Mouse (Mus musculus): ENCODE data around the gene Ddx50.

Ddx50 gene

DNA sequence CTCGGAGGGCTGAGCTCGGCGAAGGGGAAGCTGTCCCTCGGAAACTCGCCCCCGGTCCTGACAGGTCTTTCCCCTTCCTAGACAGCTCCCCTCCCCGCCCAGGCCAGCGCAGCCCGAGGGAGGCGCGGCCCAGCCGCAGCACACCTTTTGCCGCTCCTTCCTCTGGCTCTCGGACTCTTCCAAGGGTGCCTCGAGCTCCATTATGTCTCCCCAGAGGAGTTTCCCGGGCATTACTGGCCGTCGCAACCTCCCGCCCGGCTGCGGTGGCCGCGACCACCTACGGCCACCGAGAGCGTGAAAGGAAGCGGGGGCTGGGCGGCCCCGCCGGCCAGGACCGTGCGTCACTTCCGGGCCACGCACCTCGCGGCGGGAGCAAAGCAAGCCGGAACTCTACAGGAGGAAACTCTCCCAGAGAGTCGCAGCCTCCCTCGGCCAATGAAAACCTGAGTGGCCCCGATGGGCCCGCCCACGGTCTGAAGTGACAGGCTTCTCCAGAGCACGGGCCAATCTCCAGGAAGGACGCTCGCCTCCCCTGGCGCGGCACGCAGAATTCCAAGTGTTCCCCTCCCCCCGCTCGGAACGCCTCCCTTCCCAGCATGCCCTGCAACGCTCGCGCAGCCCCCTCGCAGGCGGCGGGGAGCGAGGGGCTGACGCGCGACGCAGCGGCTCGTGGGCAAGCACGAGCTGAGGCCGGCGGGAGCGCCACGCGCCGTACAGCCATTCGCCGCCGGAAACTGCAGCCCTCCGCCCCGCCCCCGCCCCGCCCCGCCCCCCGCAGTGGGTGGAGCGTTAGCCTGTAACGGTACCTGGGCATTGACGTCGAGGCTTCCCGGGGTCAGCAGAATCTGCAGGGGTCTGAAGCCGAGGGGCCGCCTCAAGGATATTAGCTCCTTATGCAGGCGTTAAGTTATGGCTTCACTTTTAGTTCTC lies at the start of gene Ddx50:
Ddx50 (minus strand) TSS at position 338 of the 930 bp plus-strand sequence.
- in situ Hi-C loops (cut with MboI), result no loop called here

DNA sequence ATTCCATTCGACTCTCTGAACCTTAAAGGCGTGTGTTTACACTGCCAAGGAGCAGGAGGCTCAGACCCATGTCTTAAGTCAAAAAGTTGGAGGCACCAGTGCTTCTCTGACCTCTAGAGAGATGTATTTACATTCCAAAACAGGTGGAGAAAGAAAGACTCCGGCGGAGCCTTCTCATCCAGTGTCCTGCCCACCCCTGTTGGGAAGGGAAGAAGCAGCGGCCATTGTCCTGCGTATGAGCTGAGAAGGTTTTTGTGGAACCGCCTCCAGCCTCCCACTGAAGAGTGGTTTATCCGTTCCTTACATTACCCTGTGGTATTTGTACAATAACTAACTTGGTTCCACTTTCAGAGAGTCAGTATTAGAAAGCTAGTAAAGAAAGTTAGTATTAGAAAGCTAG lies 41.8 kb upstream of the Ddx50 start:
- in situ Hi-C loops (cut with MboI), result no loop called here

DNA sequence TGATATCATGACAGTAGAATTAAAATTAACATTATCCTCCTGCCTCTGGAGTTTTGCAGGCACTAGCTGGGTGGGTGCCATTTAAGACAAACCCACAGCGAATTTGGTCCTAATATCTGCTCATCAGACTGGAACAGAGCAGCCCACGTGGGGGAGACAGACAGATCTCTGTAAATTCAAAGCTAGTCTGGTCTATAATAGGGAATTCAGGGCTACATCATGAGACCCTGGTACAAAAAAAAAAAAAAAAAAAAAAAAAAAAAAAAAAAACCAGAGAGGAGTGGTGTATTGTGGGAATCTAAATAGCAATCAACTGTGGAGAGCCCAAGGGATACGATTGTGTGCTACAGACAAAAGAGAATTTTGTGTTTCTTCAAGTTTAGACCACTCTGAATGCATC lies 41.2 kb upstream of the Ddx50 start:
- in situ Hi-C loops (cut with MboI), result no loop called here

DNA sequence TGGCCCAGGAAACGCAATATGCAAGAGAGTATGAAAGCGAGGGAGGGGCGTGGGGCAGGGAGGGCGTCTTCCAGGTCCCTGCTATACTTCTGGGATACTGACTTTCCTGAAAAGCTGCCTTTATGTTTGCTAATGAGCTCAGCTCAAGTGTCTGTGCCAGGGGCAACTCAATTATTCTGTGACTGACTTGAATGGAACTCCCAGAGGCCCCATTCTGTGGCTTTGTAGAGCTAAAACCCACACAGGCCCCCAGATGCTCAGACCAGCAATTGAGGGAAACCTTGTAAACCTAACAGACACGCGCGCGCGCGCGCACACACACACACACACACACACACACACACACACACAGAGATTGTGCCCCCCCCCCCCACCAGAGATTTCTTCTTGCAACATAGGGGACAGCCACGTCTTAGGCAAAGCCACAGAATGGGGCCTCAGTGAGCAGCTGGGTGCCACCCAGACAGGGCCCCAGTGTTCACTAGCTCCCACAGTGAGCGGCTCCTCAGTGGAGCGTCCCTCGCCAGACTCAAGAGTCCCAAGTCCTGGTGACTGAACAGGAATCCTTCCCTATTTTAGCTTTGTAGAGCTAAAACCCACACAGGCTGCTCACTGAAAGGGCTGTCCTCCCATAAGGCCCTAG lies 36.1 kb upstream of the Ddx50 start:
- in situ Hi-C loops (cut with MboI), result no loop called here

DNA sequence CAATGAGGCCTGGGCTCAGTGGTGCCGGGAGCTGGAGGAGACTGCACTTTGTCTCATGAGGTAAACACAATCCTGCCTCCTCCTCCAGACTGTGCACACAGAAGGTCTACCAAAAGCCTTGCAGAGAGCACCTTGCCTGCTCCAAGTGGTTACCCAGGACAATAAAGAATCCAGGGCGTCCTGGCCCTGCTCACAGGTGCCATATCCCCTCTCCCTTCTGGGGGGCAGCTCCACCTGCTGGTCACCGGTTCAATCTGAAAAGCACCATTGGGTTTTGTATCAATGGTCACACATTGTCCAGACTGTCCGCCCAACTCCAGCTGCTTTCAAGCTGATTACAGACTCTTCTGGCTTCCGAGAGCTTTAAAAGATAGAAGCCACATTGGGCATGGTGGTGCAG lies 32.0 kb upstream of the Ddx50 start:
- in situ Hi-C loops (cut with MboI), result no loop called here

DNA sequence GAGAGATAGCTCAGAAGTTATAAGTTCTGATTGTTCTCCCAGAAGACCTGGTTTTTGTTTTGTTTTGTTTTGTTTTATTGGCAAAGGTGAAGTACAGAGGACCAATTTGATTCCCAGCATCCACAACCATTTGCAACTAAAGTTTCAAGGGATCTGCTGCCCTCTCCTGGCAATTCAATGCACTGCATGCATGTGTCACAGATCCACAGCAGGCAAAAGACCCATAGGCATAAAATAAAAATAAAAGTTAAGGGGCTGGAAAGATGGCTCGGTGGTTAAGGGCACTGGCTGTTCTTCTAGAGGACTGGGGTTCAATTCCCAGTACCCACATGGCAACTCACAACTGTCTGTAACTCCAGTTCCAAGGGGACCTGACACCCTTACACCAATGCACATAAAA lies 28.8 kb upstream of the Ddx50 start:
- in situ Hi-C loops (cut with MboI), result no loop called here

DNA sequence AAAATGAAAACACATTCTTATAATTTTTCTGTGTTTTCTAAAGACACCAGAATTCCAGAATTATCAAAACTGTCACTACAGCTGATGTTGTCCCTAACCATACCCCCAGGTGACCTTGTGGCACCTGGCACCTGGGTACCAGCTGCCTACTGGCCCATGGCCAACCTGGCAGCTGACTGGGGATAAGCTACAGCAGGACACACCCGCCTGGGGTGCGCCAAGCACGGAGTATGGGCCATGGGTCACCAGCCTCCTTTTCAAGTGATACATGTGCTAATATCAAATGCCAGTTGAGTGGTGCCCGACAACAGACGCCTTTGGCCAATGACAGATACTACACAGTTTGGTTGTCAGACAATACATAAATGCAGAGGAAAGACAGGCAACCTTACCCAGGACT lies 26.3 kb upstream of the Ddx50 start:
- in situ Hi-C loops (cut with MboI), result no loop called here

DNA sequence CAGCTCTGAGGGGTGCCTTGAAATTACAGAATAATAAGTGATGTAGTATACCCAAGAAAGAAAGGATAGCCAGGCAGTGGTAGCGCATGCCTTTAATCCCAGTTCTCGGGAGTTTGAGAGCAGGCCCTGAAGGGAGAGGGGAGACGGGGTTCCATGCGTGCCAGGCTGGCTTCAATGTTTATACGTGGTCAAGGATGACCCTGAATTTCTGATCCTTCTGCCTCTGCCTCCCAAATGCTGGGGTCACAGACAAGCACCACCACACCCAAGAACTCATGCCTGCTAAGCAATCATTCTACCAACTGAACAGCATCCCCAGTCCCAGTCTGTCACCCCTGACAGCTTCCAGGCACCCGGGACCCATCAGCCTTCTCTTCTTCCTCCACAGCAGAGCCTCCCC lies 25.2 kb upstream of the Ddx50 start:
- in situ Hi-C loops (cut with MboI), result no loop called here

DNA sequence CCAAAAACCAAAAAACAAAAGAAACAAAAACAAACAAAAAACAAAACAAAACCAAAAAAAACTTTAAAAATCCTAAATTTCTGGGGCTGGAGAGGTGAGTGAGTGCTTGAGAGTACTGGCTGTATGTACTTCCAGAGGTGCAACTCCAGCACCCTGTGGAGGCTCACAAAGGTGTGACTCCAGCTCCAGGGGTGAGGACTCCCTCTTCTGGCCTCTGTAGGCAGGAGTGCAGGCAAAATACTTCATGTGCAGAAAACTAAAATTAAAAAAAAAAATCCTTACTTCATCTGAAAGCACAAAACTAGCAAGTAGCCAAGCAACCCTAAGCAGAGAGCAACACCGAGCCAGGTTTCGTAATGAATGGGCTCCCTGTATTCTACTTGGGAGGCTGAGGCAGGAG lies 21.3 kb upstream of the Ddx50 start:
- in situ Hi-C loops (cut with MboI), result no loop called here

DNA sequence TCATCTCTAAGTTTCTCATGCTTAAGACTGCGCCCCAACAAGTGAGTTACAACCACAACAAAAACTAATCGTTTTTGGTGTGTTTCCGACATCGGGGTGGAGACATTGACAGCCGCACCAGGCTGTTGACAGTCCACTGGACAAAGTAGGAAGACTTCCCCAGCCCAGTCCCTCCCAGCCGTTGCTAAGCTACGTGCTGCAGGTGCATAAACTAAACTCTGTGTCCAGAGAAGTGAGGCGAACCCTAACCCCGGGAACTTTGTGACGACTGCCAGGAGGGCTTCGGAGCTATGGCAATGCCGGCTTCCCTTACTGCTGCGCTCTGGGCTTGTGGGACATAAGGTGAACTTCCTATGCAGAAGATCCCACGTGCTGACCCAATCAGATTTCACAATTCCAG lies 18.2 kb upstream of the Ddx50 start:
- in situ Hi-C loops (cut with MboI), result no loop called here

DNA sequence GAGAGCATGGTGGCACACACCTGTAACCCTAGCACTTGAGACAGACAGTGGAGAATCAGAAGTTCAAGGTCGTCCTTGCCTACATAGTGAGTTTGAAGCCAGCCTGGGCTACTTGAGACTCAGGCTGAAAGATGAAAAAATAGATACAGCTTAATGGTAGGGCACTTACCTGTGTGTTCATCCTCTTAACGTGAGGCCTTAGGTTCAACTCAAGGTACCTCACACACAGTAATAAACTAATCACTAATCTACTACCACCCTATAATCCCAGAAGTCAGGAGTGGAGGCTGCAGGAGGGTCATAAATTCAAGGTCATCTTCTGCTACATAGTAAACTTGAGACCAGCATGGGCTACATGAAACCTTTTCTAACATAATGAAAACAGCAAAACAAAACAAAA lies 17.4 kb upstream of the Ddx50 start:
- in situ Hi-C loops (cut with MboI), result no loop called here

DNA sequence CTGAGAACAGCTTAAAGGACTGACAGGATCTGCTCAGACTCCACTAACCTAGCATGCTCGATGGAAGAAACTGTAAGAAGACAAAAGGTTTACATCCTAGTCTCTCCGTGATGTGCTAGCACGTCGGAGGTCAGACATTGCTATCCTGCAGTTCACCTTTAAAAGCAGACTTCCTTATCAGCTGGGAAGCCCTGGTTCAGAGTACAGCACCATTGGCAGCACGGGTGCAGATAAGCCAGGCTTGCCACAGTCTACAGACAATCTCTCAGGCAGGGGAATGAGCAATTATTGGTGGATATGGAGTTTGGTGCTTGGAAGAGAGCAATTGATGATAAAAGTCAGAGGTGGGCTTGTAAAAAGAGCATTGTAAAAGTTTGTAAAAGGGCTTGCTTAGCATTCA lies 17.0 kb upstream of the Ddx50 start:
- in situ Hi-C loops (cut with MboI), result no loop called here

DNA sequence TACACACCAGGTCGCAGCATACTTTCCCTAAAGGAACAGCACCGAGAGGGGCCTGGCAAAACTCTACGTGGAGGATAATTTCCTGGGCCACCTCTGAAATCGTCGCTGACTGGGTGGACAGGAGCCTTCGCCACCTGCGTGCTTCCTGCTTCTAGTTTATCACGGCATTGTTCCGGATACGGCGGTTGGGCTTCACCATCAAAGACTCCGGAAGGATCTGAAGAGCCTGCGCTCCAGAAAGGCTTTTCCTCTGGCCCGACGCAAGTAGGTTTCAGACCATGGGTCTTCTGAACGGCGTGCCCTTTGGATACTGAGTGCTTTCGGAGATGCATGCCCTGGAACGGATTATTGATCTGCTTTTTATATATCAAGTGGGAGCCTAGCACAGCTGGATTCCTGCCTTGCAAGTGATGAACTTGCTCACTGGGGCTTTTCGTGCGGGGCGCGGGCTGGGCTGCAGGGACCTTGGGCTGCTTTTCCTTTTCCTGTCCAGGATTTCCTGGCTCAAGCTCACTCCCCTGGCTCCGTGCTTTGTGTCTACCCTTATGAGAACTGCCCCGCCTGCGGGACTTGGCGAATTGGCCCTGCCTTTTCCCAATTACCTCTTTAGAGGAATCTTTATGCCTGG lies 14.1 kb upstream of the Ddx50 start:
- in situ Hi-C loops (cut with MboI), result no loop called here

DNA sequence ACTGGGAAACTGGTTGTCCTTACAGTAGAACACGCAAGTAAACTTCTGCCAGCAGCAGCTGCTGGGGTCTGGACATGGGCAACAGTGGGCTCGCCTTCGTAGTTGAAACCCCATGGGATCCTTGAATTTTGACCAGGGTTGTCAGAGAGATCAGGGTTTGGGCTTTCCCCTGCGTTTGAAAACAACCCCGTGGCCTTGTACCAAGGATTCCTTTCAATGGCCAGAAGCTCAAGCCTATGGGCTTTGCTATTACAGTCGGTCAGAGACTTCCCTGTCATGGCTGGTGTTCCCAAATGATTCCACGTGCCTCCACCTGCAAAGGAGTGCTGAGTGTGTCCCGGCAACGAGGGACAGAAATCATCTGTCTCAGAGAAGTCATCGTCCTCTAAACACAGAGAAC lies 13.2 kb upstream of the Ddx50 start:
- in situ Hi-C loops (cut with MboI), result no loop called here

DNA sequence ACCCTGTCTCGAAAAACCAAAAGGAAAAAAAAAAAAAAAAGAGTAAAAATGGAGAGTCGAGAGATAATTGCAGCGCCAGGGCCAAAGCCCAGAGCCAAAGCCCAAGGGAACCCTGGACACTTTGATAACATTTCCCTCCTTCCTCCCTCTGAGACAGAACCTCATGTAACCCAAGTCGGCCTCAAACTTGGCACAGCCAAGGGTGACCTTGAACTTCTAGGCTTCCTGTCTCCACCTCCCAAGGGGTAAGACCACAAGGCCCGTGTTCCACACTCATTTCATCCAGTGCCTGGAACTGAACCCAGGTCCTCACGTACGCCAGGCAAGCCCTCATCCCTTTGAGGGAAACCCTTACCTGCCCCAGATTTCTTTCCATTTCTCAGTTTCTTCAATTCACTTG lies 5.7 kb upstream of the Ddx50 start:
- in situ Hi-C loops (cut with MboI), result no loop called here

DNA sequence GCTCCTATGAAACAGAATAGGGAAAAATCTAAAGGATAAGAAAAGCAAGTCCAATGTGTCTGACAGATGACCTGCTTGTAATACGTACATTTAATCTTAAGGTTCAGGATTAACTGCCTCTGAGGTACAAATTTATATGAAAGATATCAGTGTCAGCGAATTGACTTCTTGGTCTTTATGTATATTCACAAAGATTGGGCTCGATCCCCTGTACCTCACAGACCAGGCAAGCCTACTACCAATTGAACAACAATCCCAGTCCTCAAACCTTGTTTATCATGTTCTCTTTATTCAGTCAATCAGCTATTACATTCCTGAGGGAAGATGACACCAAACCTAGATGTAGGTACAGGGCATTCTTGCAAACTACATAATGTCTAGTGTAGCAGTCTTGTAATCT lies 943 bp upstream of the Ddx50 start:
- in situ Hi-C loops (cut with MboI), result no loop called here

DNA sequence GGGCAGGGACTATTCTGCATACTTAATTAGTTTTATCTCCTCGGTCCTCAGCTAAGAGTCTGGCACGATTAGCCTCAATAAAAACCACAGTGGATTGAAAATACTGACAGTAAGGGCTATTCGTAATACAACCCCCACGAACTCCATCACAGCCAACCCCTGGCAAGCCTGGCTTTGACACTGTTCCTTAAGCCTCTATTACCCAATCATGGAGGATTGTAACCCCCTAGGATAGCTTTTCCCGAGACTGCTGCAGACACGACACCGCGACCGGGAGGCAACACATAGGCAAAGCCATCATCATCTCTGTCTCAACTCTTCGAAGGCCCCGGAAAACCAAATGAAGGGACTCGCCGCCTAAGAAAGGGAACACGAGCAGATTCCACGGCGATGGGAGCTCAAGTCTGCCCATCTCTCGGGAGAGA lies 648 bp downstream of the Ddx50 start:
- in situ Hi-C loops (cut with MboI), result no loop called here

DNA sequence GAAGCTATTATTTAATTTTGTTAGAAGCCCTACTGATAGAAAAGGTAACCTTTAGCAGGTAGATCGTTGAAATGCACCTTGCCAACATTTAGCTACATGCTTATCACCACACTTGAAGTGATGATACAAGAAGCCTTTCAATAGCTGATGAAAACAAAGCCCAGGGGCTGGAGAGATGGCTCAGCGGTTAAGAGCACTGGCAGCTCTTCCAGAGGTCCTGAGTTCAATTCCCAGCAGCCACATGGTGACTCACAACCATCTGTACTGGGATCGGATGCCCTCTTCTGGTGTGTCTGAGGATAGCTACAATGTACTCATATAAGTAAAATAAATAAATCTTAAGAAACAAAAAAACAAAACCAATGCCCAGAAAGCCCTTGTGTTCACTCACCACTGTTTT lies 46.9 kb downstream of the Ddx50 start:
- in situ Hi-C loops (cut with MboI), result no loop called here

DNA sequence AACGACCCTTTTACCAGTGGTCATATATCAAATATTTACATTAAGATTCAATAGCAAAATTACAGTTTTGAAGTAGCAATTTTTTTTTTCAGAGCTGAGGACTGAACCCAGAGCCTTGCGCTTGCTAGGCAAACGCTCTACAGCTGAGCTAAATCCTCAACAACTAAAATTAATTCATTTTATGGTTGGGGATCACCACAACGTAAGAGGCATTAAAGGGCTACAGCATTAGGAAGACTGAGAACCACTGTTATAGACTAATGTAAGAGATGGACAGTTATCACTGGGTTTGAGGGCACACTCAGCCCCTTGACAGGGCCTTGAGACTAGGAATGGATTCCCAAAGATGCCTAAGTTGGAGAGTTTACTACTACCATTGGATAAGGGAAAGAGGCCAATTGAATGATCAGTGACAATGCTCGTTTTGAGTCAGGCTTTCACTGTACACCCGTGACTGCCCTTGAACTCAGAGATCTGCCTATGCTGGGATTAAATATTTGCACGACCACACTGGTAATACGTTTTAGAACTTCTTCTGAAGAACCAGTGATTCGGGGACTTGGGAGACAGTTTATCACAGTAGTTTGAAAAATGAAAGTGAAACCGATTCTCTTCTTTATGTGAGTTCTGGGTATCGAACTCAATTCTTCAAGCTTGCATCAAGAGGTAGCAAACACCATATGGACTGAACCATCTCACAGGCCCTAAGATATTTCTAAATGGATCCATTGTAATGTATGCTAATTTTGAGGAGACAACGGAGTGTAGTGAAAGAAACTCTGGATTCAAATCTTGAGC lies 47.6 kb downstream of the Ddx50 start:
- in situ Hi-C loops (cut with MboI), result no loop called here

DNA sequence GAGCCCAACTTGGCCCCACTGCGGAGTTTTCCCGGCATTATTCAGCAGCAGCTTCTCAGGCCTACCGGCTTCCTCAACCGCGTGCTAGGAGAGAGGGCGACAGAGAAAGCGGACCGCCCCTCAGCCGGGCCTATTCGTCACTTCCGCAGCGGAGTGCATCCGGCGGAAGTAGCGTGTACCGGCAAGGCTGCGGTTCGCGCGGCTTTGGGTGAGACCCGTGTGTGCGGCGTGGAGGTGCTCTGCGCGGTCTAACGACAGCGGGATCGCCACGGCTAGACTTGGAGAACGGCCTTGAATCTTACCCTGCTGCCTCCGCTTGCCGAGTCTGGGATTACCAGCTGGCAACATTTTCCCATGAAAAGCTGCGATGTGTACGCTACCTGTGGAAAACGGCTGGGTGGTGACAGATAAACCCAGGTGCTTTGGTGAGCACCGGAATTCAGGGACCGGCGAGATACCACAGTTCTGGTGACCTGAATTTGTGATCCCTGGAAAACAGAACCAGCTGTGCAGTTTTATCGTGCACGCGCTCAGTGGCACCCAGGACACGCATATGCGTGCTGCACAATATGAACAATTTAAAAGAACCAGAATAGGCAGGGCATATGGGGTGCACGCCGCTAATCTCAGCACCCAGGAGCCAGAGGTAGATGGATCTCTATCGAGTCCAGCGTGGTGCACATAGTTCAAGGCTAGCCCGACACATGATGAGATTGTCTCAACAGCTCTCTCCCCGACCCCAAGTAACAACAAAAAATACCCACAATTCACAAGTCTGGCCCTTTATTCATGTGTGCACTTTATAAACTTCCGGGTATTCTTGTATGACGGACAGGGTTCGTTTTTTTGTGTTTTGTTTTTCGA lies 48.6 kb downstream of the Ddx50 start, which contains the start of gene Ddx21:
Ddx21 (minus strand) TSS at position 105 of the 864 bp plus-strand sequence.
- in situ Hi-C loops (cut with MboI), result no loop called here

DNA sequence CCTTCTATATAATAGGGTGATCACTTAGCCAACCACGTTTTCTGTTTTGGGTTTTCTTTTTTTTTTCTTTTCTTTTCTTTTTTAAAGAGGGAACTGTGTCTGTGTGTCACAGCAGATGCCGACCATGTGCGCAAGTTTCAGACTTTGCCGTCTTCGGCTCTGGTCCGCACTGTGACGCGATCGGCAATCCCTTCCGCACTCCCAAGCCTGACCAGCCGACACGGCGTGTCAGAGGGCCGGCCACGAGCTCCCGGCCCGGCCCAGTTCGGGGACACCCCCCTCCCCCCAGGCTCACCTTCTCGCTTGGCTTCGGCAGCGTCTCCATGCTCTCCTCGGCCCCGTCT lies 49.2 kb downstream of the Ddx50 start:
- in situ Hi-C loops (cut with MboI), result no loop called here
